8 mouse cellular contexts compared by ENCODE assay signal in the genomic region with DNA sequence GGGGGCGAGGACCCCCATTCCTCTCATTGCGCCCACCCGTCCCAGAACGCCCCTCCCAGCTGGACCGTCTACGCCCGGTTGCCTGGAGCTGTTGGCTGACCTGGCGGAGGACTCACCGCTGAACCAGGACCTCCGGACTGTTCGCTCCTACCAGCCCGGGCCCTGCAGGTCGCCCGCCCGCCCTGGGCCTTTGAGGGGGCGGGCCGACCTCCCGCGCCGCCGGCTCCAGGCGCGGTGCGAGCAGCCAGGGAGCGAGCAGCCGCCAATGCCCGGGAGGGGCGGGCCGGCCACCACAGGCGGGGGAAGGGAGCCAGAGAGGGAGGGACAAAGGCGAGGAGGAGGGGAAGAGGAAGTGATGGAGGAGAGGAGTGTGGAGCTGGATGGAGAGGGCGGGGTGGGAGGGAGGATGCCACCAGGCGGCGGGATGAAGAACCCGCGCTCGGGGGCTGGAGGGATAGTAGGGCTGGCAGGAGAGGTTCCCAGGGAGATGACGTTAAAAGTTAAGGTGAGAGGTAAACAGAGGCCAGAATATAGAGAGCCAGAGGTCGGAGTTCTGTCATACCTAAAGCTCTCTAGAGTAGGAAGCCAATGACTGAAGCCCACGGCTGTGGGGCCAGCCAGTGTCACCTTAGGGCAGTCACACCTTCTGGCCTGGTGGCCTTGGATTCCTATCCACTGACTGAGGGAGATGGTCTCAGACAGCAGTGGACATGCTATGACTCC. TPM values are rescaled to one million over a fixed set of nuclear protein-coding genes. Genes with fewer than 3 reads are reported as not detected.
A peak's percentile ranks its signal among the peaks of the same experiment; 100 is the strongest.
DNase-seq lines count a peak whose midpoint lies in the region; ATAC-seq lines count a peak whose summit lies in the region.

No protein-coding gene starts in this region.

- DNase-seq in T-cell, adult 2 months (ENCODE audit: low spot score) = peak; percentile 62
- DNase-seq in cerebellum, postnatal 14 days = peak; percentile 93
- peak; percentile 77 to 85 for DNase-seq in frontal cortex, postnatal 36 days (ENCODE audit: low spot score in 2 of 2)
- peak; percentile 74 for DNase-seq in hindbrain, embryonic 14.5 days (ENCODE audit: low spot score)
- peak; percentile 80 for DNase-seq in left cerebral cortex, adult 11 months (ENCODE audit: low spot score)
- DNase-seq in lung, postnatal 25 days (ENCODE audit: low spot score) = peak; percentile 90
- peak; percentile 93 for DNase-seq in retina, postnatal 1 day
- peak; percentile 87 to 92 for DNase-seq in urinary bladder, postnatal 36 days (ENCODE audit: low spot score in 2 of 2)

- peak overlapping the region; percentile 73 for H3K4me3 ChIP-seq in hindbrain, embryonic 14.5 days (replicated peaks; ENCODE audit: low read length)

- peak overlapping the region; percentile 87 for H3K9ac ChIP-seq in hindbrain, embryonic 14.5 days

- under 1% methylated on average over 40 of the region's 40 CpGs for WGBS in hindbrain, embryonic 14.5 days

- no peaks in the 10 kb centered on the region for H3K9me3 ChIP-seq in hindbrain, embryonic 14.5 days (ENCODE audit: control insufficient read depth, low read length)

- peaks cover 14% of the 10 kb centered on the region for H3K36me3 ChIP-seq in hindbrain, embryonic 14.5 days (replicated peaks; ENCODE audit: control insufficient read depth, insufficient read depth)

- peak; percentile 78 for ATAC-seq in hindbrain, embryonic 14.5 days (ENCODE audit: low FRiP score)

- no peaks in the 10 kb centered on the region for H3K27me3 ChIP-seq in hindbrain, embryonic 14.5 days (ENCODE audit: control insufficient read depth, insufficient read depth, low read length)

- peak overlapping the region; percentile 93 for H3K4me2 ChIP-seq in hindbrain, embryonic 14.5 days (replicated peaks)

- H3K4me1 ChIP-seq in hindbrain, embryonic 14.5 days (replicated peaks; ENCODE audit: control insufficient read depth, insufficient read depth, low read length) = peaks cover 53% of the 10 kb centered on the region

- peak overlapping the region; percentile 80 for H3K27ac ChIP-seq in hindbrain, embryonic 14.5 days

RNA-seq across cellular contexts. Expression of gene Phldb1, which starts 13.7 kb away (rescaled TPM):
- polyA plus RNA-seq in hindbrain, embryonic 14.5 days (2014; fragmentation: Nextera tagmentation; extraction: Ambion mirVana) = 41.9 and 46.4 TPM in 2 replicates

RNA-seq across cellular contexts. Expression of gene Arcn1, which starts 46.3 kb away (rescaled TPM):
- 148 and 169 TPM in 2 replicates for polyA plus RNA-seq in hindbrain, embryonic 14.5 days (2014; fragmentation: Nextera tagmentation; extraction: Ambion mirVana)

RNA-seq across cellular contexts. Expression of gene Ift46, which starts 46.4 kb away (rescaled TPM):
- 141 and 158 TPM in 2 replicates for polyA plus RNA-seq in hindbrain, embryonic 14.5 days (2014; fragmentation: Nextera tagmentation; extraction: Ambion mirVana)

RNA-seq across cellular contexts. Expression of gene Treh, which starts 48.3 kb away (rescaled TPM):
- polyA plus RNA-seq in hindbrain, embryonic 14.5 days (2014; fragmentation: Nextera tagmentation; extraction: Ambion mirVana) = not detected in 2 replicates

Comparison
In these comparisons a context has a peak if more than half of its experiments do, and no peak if none do; other contexts are left out.
1. Peak in every context shown above with its lines: DNase-seq, ATAC-seq, H3K4me3 ChIP-seq and H3K27ac ChIP-seq.